Mouse (Mus musculus): ENCODE data around the gene Glud1.

Glud1 gene

DNA sequence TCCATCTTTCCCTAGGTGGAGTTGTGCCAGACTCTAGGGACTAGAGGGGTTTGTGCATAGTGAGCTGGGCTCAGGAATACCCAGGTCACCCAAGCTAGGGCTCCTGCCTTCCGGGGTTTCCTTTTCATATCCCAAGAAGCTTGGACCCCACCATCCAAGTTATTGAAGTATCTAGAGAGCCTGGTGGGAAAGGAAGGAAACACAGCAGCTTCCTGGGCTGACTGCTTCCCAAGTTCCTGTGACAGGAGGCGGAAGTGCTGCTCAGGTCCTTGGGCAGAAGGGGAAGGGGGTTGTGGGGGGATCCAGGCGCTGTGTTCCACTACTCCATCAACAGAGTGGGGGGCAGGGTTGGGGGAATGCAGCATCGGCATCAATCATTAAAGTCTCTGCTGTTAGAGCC, 66.6 kb downstream of the Glud1 start:
- no peak for DNase-seq (ENCODE audit: extremely low spot score, low spot score)

- DNase-seq (ENCODE audit: extremely low spot score, low spot score): peak; percentile 62
These were observed 68.2 kb downstream of the Glud1 start for GRCm38 (mm10) chr14:34378560-34379331.

- DNase-seq (ENCODE audit: extremely low spot score, low spot score): no peak
These were observed 72.6 kb downstream of the Glud1 start for GRCm38 (mm10) chr14:34382921-34383704.

GRCm38 (mm10) chr14:34393295-34393694, 82.8 kb downstream of the Glud1 start:
- no peak for DNase-seq (ENCODE audit: extremely low spot score, low spot score)

Measured in neural tube, embryonic 10.5 days (tissue).